Mouse (Mus musculus): ENCODE results near the gene Ctps. TPM values are rescaled to one million over a fixed set of nuclear protein-coding genes. Genes with fewer than 3 reads are reported as not detected.
"Not testable (repeated sequence)": the region's sequence is repeated elsewhere in the genome, so short reads cannot be mapped to it uniquely, and the experiment has no call there.

Gene Ctps
- polyA plus RNA-seq, 1 experiment from 2014 or later, result 135 TPM

DNA sequence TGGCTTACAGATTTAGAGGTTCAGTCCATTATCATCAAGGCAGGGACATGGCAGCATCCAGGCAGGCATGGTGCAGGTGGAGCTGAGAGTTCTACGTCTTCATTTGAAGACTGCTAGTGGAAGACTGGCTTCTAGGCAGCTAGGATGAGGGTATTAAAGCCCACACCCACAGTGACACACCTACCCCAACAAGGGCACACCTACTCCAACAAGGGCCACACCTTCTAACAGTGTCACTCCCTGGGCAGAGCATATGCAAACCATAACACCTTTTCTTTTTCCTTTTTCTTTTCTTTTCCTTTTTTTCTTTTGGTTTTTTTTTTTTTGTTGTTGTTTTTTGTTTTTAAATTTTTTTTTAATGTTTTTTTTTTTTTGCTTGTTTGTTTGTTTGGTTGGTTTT lies 26.1 kb upstream of the Ctps start:
- H3K4me1 ChIP-seq; H3K9me3 ChIP-seq (replicated peaks); H3K36me3 ChIP-seq; H3K27ac ChIP-seq; H3K27me3 ChIP-seq (ENCODE audit: low read depth, poor library complexity, severe bottlenecking); H3K4me3 ChIP-seq; DNase-seq (ENCODE audit: low spot score): not testable (repeated sequence)
- 83% methylated on average over 1 of the region's 1 CpGs for WGBS

DNA sequence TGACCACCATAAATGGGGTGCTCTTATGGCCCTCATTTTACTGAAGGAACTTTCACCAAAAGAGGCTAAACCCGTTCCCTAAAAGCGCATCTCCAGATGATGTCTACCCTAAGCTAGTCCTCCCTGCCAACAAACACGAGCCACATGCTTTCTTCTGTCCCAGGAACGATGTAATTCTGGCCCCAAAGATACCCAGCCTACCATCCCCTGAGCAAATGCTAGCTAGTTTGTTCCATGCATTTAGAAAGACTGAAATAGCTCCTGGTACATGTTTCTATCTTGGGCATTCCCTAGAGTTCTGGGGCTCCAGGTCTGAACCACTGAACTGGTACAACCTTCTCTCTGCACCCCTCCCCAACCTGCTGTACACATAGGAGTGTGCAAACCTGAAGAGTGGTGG lies 20.9 kb upstream of the Ctps start:
- no peaks in the 10 kb centered on the region for H3K36me3 ChIP-seq

DNA sequence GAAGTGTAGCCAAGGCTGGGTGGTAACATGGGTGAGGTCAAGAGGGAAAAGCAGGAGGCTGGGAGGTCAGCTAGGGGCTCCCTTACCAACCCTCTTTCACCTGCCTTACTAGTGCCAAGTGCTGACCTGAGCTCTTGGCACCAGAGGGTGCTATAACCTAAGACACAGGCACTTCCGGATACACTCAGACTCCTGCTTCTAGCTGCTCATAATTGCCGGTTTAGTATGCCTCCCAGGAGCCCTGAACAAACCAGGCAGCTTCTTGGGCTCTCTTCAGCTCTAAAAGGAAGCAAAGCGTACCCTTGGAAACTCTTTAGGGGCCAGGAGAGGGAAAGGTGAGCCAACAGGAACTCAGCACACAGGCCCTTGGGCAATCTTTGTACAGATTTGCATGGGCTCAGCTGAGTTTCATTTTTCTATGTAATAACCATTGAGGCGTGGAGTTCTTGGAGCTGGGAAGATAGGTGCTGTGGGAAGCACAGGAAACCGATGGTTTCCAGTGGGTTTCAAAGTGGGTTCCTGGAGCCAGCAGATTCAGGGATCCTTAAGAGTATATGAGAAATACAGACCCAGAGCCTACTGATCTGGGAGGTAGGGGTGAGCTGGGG lies 19.8 kb upstream of the Ctps start:
- H3K4me1 ChIP-seq, result peaks cover 5% of the 10 kb centered on the region; the same call in 1 of the 2 replicates
- peak; percentile 71 for DNase-seq (ENCODE audit: low spot score)
- H3K27me3 ChIP-seq (ENCODE audit: low read depth, poor library complexity, severe bottlenecking), result peaks cover 30% of the 10 kb centered on the region
- WGBS, result 37% methylated on average over 5 of the region's 5 CpGs
- H3K36me3 ChIP-seq, result no peaks in the 10 kb centered on the region
- no peaks in the 10 kb centered on the region for H3K9me3 ChIP-seq (replicated peaks)
- no peak overlapping the region for H3K27ac ChIP-seq
- no peak overlapping the region for H3K4me3 ChIP-seq

More for the DNA sequence above, 20.9 kb upstream of the Ctps start:
- Histone ChIP-seq H3K4me1 (peaks cover 5% of the 10 kb centered on the region; the same call in 1 of the 2 replicates), H3K27ac (no peak overlapping the region), H3K4me3 (no peak overlapping the region), H3K9me3 (replicated peaks) (no peaks in the 10 kb centered on the region), H3K27me3 (ENCODE audit: low read depth, poor library complexity, severe bottlenecking) (peaks cover 30% of the 10 kb centered on the region)
- 87% methylated on average over 4 of the region's 4 CpGs for WGBS
- DNase-seq (ENCODE audit: low spot score), result no peak

GRCm38 (mm10) chr4:120589070-120589469 lies 19.0 kb upstream of the Ctps start:
- Histone ChIP-seq H3K4me1 (peaks cover 5% of the 10 kb centered on the region; the same call in 1 of the 2 replicates), H3K36me3 (no peaks in the 10 kb centered on the region), H3K27ac (no peak overlapping the region), H3K4me3 (no peak overlapping the region), H3K9me3 (replicated peaks) (no peaks in the 10 kb centered on the region), H3K27me3 (ENCODE audit: low read depth, poor library complexity, severe bottlenecking) (peaks cover 30% of the 10 kb centered on the region)
- no peak for DNase-seq (ENCODE audit: low spot score)
- 13% methylated on average over 3 of the region's 3 CpGs for WGBS

GRCm38 (mm10) chr4:120588445-120588844 lies 18.4 kb upstream of the Ctps start, which contains the start of gene Gm8439:
Gm8439 (plus strand) TSS chr4:120588745.
- H3K27me3 ChIP-seq (ENCODE audit: low read depth, poor library complexity, severe bottlenecking), result peaks cover 30% of the 10 kb centered on the region
- no peaks in the 10 kb centered on the region for H3K9me3 ChIP-seq (replicated peaks)
- DNase-seq (ENCODE audit: low spot score), result no peak
- no peaks in the 10 kb centered on the region for H3K36me3 ChIP-seq
- peaks cover 5% of the 10 kb centered on the region; the same call in 1 of the 2 replicates for H3K4me1 ChIP-seq
- no peak within 1 kb of the TSS for H3K27ac ChIP-seq
- no peak within 1 kb of the TSS for H3K4me3 ChIP-seq
- WGBS, result 19% methylated on average over 4 of the region's 4 CpGs

GRCm38 (mm10) chr4:120586986-120587385 lies 16.9 kb upstream of the Ctps start:
- H3K4me3 ChIP-seq, result no peak overlapping the region
- no peak for DNase-seq (ENCODE audit: low spot score)
- peaks cover 5% of the 10 kb centered on the region; the same call in 1 of the 2 replicates for H3K4me1 ChIP-seq
- H3K27ac ChIP-seq, result no peak overlapping the region
- WGBS, result 75% methylated on average over 1 of the region's 1 CpGs
- no peaks in the 10 kb centered on the region for H3K9me3 ChIP-seq (replicated peaks)
- H3K36me3 ChIP-seq, result no peaks in the 10 kb centered on the region
- peaks cover 30% of the 10 kb centered on the region for H3K27me3 ChIP-seq (ENCODE audit: low read depth, poor library complexity, severe bottlenecking)

DNA sequence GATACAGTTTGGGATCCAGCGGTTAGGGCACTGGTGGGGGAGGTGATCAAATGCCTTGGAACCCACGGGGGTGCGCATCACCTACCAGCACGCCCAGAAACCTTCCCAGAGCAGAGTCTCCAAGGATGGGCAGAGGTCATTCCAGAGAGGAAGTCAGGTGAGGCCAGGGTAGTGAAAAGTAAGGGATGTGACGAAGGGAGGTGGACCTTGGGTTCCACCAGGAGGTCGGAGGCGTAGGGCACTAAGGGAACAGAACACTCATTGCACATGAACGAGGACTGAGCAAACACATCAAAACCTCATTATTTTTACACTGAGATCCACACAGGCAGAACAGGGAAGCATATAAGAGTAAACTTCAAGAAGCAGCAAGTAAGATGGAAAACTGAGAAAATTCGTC lies 11.6 kb upstream of the Ctps start:
- Histone ChIP-seq H3K27ac (no peak overlapping the region), H3K4me3 (no peak overlapping the region), H3K9me3 (replicated peaks) (no peaks in the 10 kb centered on the region), H3K27me3 (ENCODE audit: low read depth, poor library complexity, severe bottlenecking) (no peaks in the 10 kb centered on the region), H3K36me3 (no peaks in the 10 kb centered on the region), H3K4me1 (no peaks in the 10 kb centered on the region)
- WGBS, result 83% methylated on average over 9 of the region's 9 CpGs
- no peak for DNase-seq (ENCODE audit: low spot score)

DNA sequence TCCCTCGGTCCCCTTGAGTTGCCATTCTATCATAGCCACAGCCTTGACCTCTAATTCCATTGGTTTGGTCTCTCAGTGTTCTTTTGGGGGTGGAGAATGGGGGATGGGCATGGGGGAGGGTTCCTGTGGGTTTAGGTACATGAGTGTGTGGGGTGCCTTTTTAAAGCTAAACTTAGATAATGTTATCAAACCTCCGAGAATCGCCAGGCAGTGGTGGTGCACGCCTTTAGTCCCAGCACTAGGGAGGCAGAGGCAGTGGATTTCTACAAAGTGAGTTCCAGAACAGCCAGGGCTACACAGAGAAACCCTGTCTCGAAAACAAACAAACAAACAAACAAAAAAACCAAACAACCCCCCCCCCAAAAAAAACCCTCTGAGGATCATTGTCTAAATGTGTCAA lies 10.8 kb upstream of the Ctps start:
- H3K4me3 ChIP-seq, result no peak overlapping the region

DNA sequence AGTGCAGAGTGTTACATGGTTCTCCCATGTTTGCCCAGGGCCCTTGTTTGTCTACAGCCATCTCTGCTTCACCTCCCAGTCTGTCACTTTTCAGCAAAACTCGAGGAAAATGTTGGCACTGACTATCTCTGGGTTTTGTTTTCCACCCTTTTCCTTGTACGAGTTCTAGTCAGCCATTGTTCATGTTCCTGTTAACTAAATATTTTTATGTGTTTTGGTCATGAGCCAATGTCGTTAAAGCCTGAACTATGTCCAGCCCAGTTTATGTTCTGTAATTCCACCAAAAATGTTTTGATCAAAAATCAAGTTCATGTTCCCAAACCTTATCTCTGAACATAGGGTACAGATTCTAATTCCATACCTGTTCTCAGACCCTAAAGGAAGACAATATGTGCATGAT lies 1.6 kb upstream of the Ctps start:
- DNase-seq (ENCODE audit: low spot score), result no peak
- WGBS, result 82% methylated on average over 3 of the region's 3 CpGs
- Histone ChIP-seq H3K4me3 (no peak overlapping the region), H3K27me3 (ENCODE audit: low read depth, poor library complexity, severe bottlenecking) (no peaks in the 10 kb centered on the region), H3K36me3 (peaks cover 4% of the 10 kb centered on the region), H3K9me3 (replicated peaks) (no peaks in the 10 kb centered on the region), H3K27ac (no peak overlapping the region), H3K4me1 (peaks cover 30% of the 10 kb centered on the region)

More for the DNA sequence above, 10.8 kb upstream of the Ctps start:
- Histone ChIP-seq H3K9me3 (replicated peaks) (no peaks in the 10 kb centered on the region), H3K27me3 (ENCODE audit: low read depth, poor library complexity, severe bottlenecking) (no peaks in the 10 kb centered on the region), H3K4me1 (no peaks in the 10 kb centered on the region), H3K27ac (no peak overlapping the region), H3K36me3 (no peaks in the 10 kb centered on the region)
- DNase-seq (ENCODE audit: low spot score), result no peak
- 78% methylated on average over 5 of the region's 5 CpGs for whole genome bisulfite sequencing

GRCm38 (mm10) chr4:120571070-120571464 lies 991 bp upstream of the Ctps start:
- peaks cover 10% of the 10 kb centered on the region for H3K36me3 ChIP-seq
- WGBS, result 74% methylated on average over 3 of the region's 3 CpGs
- peaks cover 30% of the 10 kb centered on the region for H3K4me1 ChIP-seq
- peak overlapping the region; percentile 75; the same call in 1 of the 2 replicates for H3K4me3 ChIP-seq
- H3K9me3 ChIP-seq (replicated peaks), result no peaks in the 10 kb centered on the region
- H3K27ac ChIP-seq, result peak overlapping the region; percentile 96; the same call in 1 of the 2 replicates
- DNase-seq (ENCODE audit: low spot score), result no peak
- H3K27me3 ChIP-seq (ENCODE audit: low read depth, poor library complexity, severe bottlenecking), result no peaks in the 10 kb centered on the region

DNA sequence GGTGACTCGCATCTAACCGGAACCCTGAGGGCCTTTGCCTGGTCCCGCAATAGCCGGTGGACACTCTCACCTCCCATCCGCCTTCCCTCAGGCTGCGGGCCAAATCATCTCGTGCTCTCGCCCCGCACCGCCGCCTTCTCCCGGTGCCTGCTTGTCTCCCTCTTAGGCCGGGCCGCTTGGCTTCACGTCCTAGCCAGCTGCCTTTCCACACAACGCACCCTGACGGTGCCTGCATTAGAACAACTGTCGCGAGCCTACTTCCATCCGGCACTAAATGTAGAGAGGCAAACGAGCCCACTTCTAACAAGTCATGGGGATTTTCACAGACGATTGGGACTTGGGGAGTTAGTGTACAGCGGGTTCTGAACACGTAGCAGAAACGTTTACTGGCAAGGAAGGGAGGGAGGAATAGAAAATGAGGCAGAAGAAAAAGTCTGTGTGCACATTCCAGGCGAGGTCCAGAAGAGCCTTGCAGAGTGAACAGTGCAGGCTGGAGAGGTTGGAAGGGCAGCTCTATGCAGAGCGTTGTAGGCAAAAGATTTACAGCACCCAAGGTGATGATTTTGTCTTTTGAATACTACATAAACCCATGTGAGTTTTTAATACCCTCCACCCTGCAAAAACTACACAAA lies 478 bp upstream of the Ctps start:
- H3K27ac ChIP-seq, result peak overlapping the region; percentile 96
- no peak for DNase-seq (ENCODE audit: low spot score)
- H3K36me3 ChIP-seq, result peaks cover 16% of the 10 kb centered on the region
- H3K4me1 ChIP-seq, result peaks cover 30% of the 10 kb centered on the region
- H3K9me3 ChIP-seq (replicated peaks), result no peaks in the 10 kb centered on the region
- no peaks in the 10 kb centered on the region for H3K27me3 ChIP-seq (ENCODE audit: low read depth, poor library complexity, severe bottlenecking)
- WGBS, result 2% methylated on average over 27 of the region's 27 CpGs
- H3K4me3 ChIP-seq, result peak overlapping the region; percentile 75

- 12% methylated on average over 4 of the region's 4 CpGs for WGBS
- H3K36me3 ChIP-seq, result peaks cover 31% of the 10 kb centered on the region
- H3K9me3 ChIP-seq (replicated peaks), result no peaks in the 10 kb centered on the region
- H3K27me3 ChIP-seq (ENCODE audit: low read depth, poor library complexity, severe bottlenecking), result no peaks in the 10 kb centered on the region
- DNase-seq (ENCODE audit: low spot score), result peak; percentile 38
- H3K4me1 ChIP-seq, result peaks cover 30% of the 10 kb centered on the region
- H3K27ac ChIP-seq, result peak overlapping the region; percentile 96
- peak overlapping the region; percentile 75 for H3K4me3 ChIP-seq
Observed at GRCm38 (mm10) chr4:120569025-120569424, 1.1 kb downstream of the Ctps start.

DNA sequence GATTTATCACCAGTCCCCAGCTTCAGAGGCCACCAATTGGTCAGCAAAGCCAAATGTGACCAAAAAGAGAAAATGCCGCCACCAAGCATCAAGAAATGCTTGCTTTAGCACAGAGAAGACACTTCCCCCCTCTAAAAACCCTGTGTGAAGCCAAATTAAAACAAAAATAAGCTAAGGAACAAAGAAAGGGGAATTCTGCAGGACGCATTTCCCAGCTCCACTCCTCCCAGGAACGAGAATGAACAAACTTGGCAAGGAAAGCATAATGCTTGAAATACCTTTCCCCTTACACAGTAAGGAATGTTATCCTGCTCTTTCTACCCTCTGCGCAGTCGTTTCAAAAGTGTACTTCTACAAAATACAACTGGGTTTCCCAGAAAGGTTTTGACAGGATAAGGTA lies 2.1 kb downstream of the Ctps start:
- no peak overlapping the region for H3K27ac ChIP-seq
- H3K4me3 ChIP-seq, result peak overlapping the region; percentile 75
- WGBS, result 59% methylated on average over 5 of the region's 5 CpGs
- H3K27me3 ChIP-seq (ENCODE audit: low read depth, poor library complexity, severe bottlenecking), result no peaks in the 10 kb centered on the region
- peaks cover 41% of the 10 kb centered on the region for H3K36me3 ChIP-seq
- no peaks in the 10 kb centered on the region for H3K9me3 ChIP-seq (replicated peaks)
- no peak for DNase-seq (ENCODE audit: low spot score)
- H3K4me1 ChIP-seq, result peaks cover 30% of the 10 kb centered on the region
